ENCODE assay signal across 10 mouse cellular contexts in genomic region chr6:54704847-54705246, GRCm38 (mm10). TPM values are rescaled to one million over a fixed set of nuclear protein-coding genes. Genes with fewer than 3 reads are reported as not detected.
DNase-seq lines count a peak whose midpoint lies in the region; ATAC-seq and TF ChIP-seq lines count a peak whose summit lies in the region.
"Had no signal": no experiment of that assay in that cellular context is flagged by ENCODE, and none has a peak within 500 bp of the region (broad histone marks: within the 10 kb centered on the region; RNA-seq: fewer than 3 reads in every experiment).

No protein-coding gene starts in this region.

- DNase-seq in layer of hippocampus, adult 2 months (ENCODE audit: low spot score in 2 of 2), result no peak
- DNase-seq in layer of hippocampus, postnatal 14 days (ENCODE audit: low spot score in 2 of 2), result no peak
- DNase-seq in forebrain, postnatal 0 days, result peak; percentile 60
- no peak for DNase-seq in embryonic facial prominence, embryonic 10.5 days (ENCODE audit: low spot score)
- DNase-seq in thymus, postnatal 4 days, result no peak

- WGBS in forebrain, embryonic 12.5 days, result 11% methylated on average over 5 of the region's 5 CpGs
- 21% methylated on average over 5 of the region's 5 CpGs for WGBS in forebrain, postnatal 0 days
- WGBS in midbrain, embryonic 15.5 days, result 13% methylated on average over 5 of the region's 5 CpGs
- WGBS in embryonic facial prominence, embryonic 10.5 days, result 24% methylated on average over 5 of the region's 5 CpGs

- H3K4me3 ChIP-seq in layer of hippocampus, adult 2 months, result no peak overlapping the region
- no peak overlapping the region for H3K4me3 ChIP-seq in forebrain, embryonic 12.5 days (replicated peaks)
- no peak overlapping the region for H3K4me3 ChIP-seq in forebrain, postnatal 0 days (ENCODE audit: low read depth, low read length)
- H3K4me3 ChIP-seq in midbrain, embryonic 15.5 days, result no peak overlapping the region
- H3K4me3 ChIP-seq in embryonic facial prominence, embryonic 10.5 days, result no peak overlapping the region

- H3K27ac ChIP-seq in layer of hippocampus, adult 2 months, result peak overlapping the region; percentile 67
- H3K27ac ChIP-seq in forebrain, embryonic 12.5 days, result peak overlapping the region; percentile 82; the same call in 1 of the 2 replicates
- peak overlapping the region; percentile 86 for H3K27ac ChIP-seq in forebrain, postnatal 0 days (ENCODE audit: low read depth, low read length)
- peak overlapping the region; percentile 68 for H3K27ac ChIP-seq in midbrain, embryonic 15.5 days
- no peak overlapping the region for H3K27ac ChIP-seq in embryonic facial prominence, embryonic 10.5 days (replicated peaks)
- H3K27ac ChIP-seq: embryonic facial prominence, embryonic 13.5 days; left cerebral cortex, adult 2 months had no signal

- H3K4me1 ChIP-seq in forebrain, embryonic 12.5 days, result peaks cover 39% of the 10 kb centered on the region
- H3K4me1 ChIP-seq in forebrain, postnatal 0 days (ENCODE audit: insufficient read depth), result peaks cover 32% of the 10 kb centered on the region
- peaks cover 28% of the 10 kb centered on the region for H3K4me1 ChIP-seq in midbrain, embryonic 15.5 days
- H3K4me1 ChIP-seq in embryonic facial prominence, embryonic 10.5 days, result peaks cover 25% of the 10 kb centered on the region

- H3K9ac ChIP-seq in forebrain, embryonic 12.5 days, result no peak overlapping the region
- H3K9ac ChIP-seq in forebrain, postnatal 0 days, result no peak overlapping the region
- no peak overlapping the region for H3K9ac ChIP-seq in midbrain, embryonic 15.5 days
- H3K9ac ChIP-seq: embryonic facial prominence, embryonic 13.5 days had no signal

- no peak overlapping the region for H3K4me2 ChIP-seq in forebrain, embryonic 12.5 days
- no peak overlapping the region for H3K4me2 ChIP-seq in forebrain, postnatal 0 days (ENCODE audit: low read depth)
- no peak overlapping the region for H3K4me2 ChIP-seq in midbrain, embryonic 15.5 days

- no peaks in the 10 kb centered on the region for H3K9me3 ChIP-seq in forebrain, embryonic 12.5 days
- H3K9me3 ChIP-seq in forebrain, postnatal 0 days (ENCODE audit: low read length), result peaks cover 5% of the 10 kb centered on the region; the same call in 1 of the 2 replicates
- no peaks in the 10 kb centered on the region for H3K9me3 ChIP-seq in midbrain, embryonic 15.5 days
- no peaks in the 10 kb centered on the region for H3K9me3 ChIP-seq in embryonic facial prominence, embryonic 10.5 days
- H3K9me3 ChIP-seq: embryonic facial prominence, embryonic 13.5 days had no signal

- TF ChIP-seq CTCF in layer of hippocampus, adult 2 months (conservative IDR thresholded peaks at IDR 0.05), result no peak
- TF ChIP-seq CTCF in forebrain, postnatal 0 days (IDR thresholded peaks at IDR 0.05; ENCODE audit: low read depth), result no peak

- peaks cover 31% of the 10 kb centered on the region for H3K27me3 ChIP-seq in forebrain, embryonic 12.5 days
- no peaks in the 10 kb centered on the region for H3K27me3 ChIP-seq in forebrain, postnatal 0 days (ENCODE audit: insufficient read depth, low read length)
- no peaks in the 10 kb centered on the region for H3K27me3 ChIP-seq in midbrain, embryonic 15.5 days (replicated peaks)
- peaks cover 46% of the 10 kb centered on the region for H3K27me3 ChIP-seq in embryonic facial prominence, embryonic 10.5 days (replicated peaks; ENCODE audit: low read depth, poor library complexity, severe bottlenecking)

- no peaks in the 10 kb centered on the region for H3K36me3 ChIP-seq in forebrain, embryonic 12.5 days (replicated peaks)
- 0 out of 2 replicates have a peak, but pooled peaks cover 3% of the 10 kb centered on the region for H3K36me3 ChIP-seq in forebrain, postnatal 0 days (ENCODE audit: insufficient read depth)
- H3K36me3 ChIP-seq in midbrain, embryonic 15.5 days (replicated peaks), result no peaks in the 10 kb centered on the region
- H3K36me3 ChIP-seq in embryonic facial prominence, embryonic 10.5 days (replicated peaks), result no peaks in the 10 kb centered on the region
- H3K36me3 ChIP-seq: embryonic facial prominence, embryonic 13.5 days had no signal

- peak; percentile 27; the same call in 1 of the 2 replicates for ATAC-seq in forebrain, embryonic 12.5 days (ENCODE audit: low FRiP score)
- peak; percentile 32 for ATAC-seq in forebrain, postnatal 0 days
- ATAC-seq in midbrain, embryonic 15.5 days (replicated peaks), result peak; percentile 34; the same call in 1 of the 2 replicates
- no peak for ATAC-seq in cerebellum, adult (ENCODE audit: insufficient number of reproducible peaks, low FRiP score, low TSS enrichment)

RNA-seq across cellular contexts. Expression of gene Mturn, which starts 23.4 kb away (rescaled TPM):
- 100 to 1,000 TPM; 147 to 151 TPM for total RNA-seq in layer of hippocampus, adult 2 months (2021)
- total RNA-seq in layer of hippocampus, postnatal 14 days (2021), result 100 to 1,000 TPM; 164 to 166 TPM
- polyA plus RNA-seq in forebrain, embryonic 12.5 days (2016; fragmentation: Nextera tagmentation; extraction: Ambion mirVana), result 37.5 and 38.6 TPM in 2 replicates
- total RNA-seq in forebrain, postnatal 0 days (2014; rRNA removed), result 241 and 274 TPM in 2 replicates
- 92.8 and 107 TPM in 2 replicates for polyA plus RNA-seq in forebrain, postnatal 0 days (2015; fragmentation: Nextera tagmentation; extraction: Ambion mirVana)
- polyA plus RNA-seq in midbrain, embryonic 15.5 days (2015; fragmentation: Nextera tagmentation; extraction: Ambion mirVana), result 103 TPM in 2 replicates
- polyA plus RNA-seq in embryonic facial prominence, embryonic 10.5 days (2016; fragmentation: Nextera tagmentation; extraction: Ambion mirVana), result 8.6 and 9.1 TPM in 2 replicates
